Mouse (Mus musculus): ENCODE data around the gene Ubxn1.
"Not testable (repeated sequence)": the region's sequence is repeated elsewhere in the genome, so short reads cannot be mapped to it uniquely, and the experiment has no call there.

The Ubxn1 gene

GRCm38 (mm10) chr19:8853117-8853516 is 18.2 kb upstream of the Ubxn1 start:
- ATAC-seq (ENCODE audit: insufficient number of reproducible peaks, low FRiP score, low TSS enrichment) = no peak

GRCm38 (mm10) chr19:8857689-8858088 is 13.6 kb upstream of the Ubxn1 start:
- no peak for ATAC-seq (ENCODE audit: insufficient number of reproducible peaks, low FRiP score, low TSS enrichment)

- no peak for ATAC-seq (ENCODE audit: insufficient number of reproducible peaks, low FRiP score, low TSS enrichment)
Observed at GRCm38 (mm10) chr19:8859018-8859417, 12.3 kb upstream of the Ubxn1 start.

- ATAC-seq (ENCODE audit: insufficient number of reproducible peaks, low FRiP score, low TSS enrichment) = no peak
Observed at GRCm38 (mm10) chr19:8864265-8864664, 7.0 kb upstream of the Ubxn1 start.

- ATAC-seq (ENCODE audit: insufficient number of reproducible peaks, low FRiP score, low TSS enrichment) = not testable (repeated sequence)
Observed at GRCm38 (mm10) chr19:8870381-8870780, 915 bp upstream of the Ubxn1 start.

GRCm38 (mm10) chr19:8870838-8871237 is 458 bp upstream of the Ubxn1 start:
- no peak for ATAC-seq (ENCODE audit: insufficient number of reproducible peaks, low FRiP score, low TSS enrichment)

GRCm38 (mm10) chr19:8872266-8872840 is 1.1 kb downstream of the Ubxn1 start:
- ATAC-seq (ENCODE audit: insufficient number of reproducible peaks, low FRiP score, low TSS enrichment) = no peak

GRCm38 (mm10) chr19:8875031-8875430 is 3.7 kb downstream of the Ubxn1 start:
- ATAC-seq (ENCODE audit: insufficient number of reproducible peaks, low FRiP score, low TSS enrichment) = no peak

- peak; percentile 82 for ATAC-seq (ENCODE audit: insufficient number of reproducible peaks, low FRiP score, low TSS enrichment)
Observed at GRCm38 (mm10) chr19:8880311-8881033, 9.2 kb downstream of the Ubxn1 start, which contains the start of gene Uqcc3. Gene Uqcc3, minus strand, starts transcription at chr19:8880923.

- ATAC-seq (ENCODE audit: insufficient number of reproducible peaks, low FRiP score, low TSS enrichment) = no peak
Observed at GRCm38 (mm10) chr19:8881034-8881392, 9.7 kb downstream of the Ubxn1 start.

GRCm38 (mm10) chr19:8883616-8884015 is 12.3 kb downstream of the Ubxn1 start, which contains the start of the genes Lbhd1 and Gm49403:
Gene Lbhd1, plus strand, starts transcription at chr19:8883732.
Gene Gm49403, plus strand, starts transcription at chr19:8883930.
- no peak for ATAC-seq (ENCODE audit: insufficient number of reproducible peaks, low FRiP score, low TSS enrichment)

GRCm38 (mm10) chr19:8886916-8887584 is 15.8 kb downstream of the Ubxn1 start:
- no peak for ATAC-seq (ENCODE audit: insufficient number of reproducible peaks, low FRiP score, low TSS enrichment)

- no peak for ATAC-seq (ENCODE audit: insufficient number of reproducible peaks, low FRiP score, low TSS enrichment)
Observed at GRCm38 (mm10) chr19:8887585-8888463, 16.5 kb downstream of the Ubxn1 start.

GRCm38 (mm10) chr19:8888511-8889385 is 17.5 kb downstream of the Ubxn1 start, which contains the start of the genes 1810009A15Rik and Gm49416:
Gene 1810009A15Rik, plus strand, starts transcription at chr19:8888853.
Gene Gm49416, plus strand, starts transcription at chr19:8888926.
- peak; percentile 94 for ATAC-seq (ENCODE audit: insufficient number of reproducible peaks, low FRiP score, low TSS enrichment)

- ATAC-seq (ENCODE audit: insufficient number of reproducible peaks, low FRiP score, low TSS enrichment) = peak; percentile 47; the same call in 1 of the 2 replicates
Observed at GRCm38 (mm10) chr19:8892829-8893766, 21.8 kb downstream of the Ubxn1 start, which contains the start of gene Ints5. Gene Ints5, plus strand, starts transcription at chr19:8893005.

GRCm38 (mm10) chr19:8895397-8895960 is 24.2 kb downstream of the Ubxn1 start:
- ATAC-seq (ENCODE audit: insufficient number of reproducible peaks, low FRiP score, low TSS enrichment) = no peak

- not testable (repeated sequence) for ATAC-seq (ENCODE audit: insufficient number of reproducible peaks, low FRiP score, low TSS enrichment)
Observed at GRCm38 (mm10) chr19:8896231-8896630, 24.9 kb downstream of the Ubxn1 start.

Measured in cerebellum, adult (tissue).